Mouse (Mus musculus) spleen, adult 2 months (tissue): ENCODE measurements around the gene Cetn3.

ENCODE experiments used
- CTCF ChIP-seq: fragments of 200-500 bp; IDR thresholded peaks from 2 replicates; pipeline ENCODE4 v1.5.1; 2011; ENCODE audit warnings: mild to moderate bottlenecking, inconsistent platforms; ENCODE audit not compliant: insufficient read depth, insufficient read length, insufficient replicate concordance; ENCODE audit errors: extremely low read depth
- POLR2A ChIP-seq: fragments of 200-500 bp; IDR thresholded peaks from 2 replicates; pipeline ENCODE4 v1.6.1; 2011; ENCODE audit warnings: low read depth, low read length, inconsistent platforms

- TF ChIP-seq POLR2A (no peak), CTCF (no peak)
These were observed 9.0 kb downstream of the Cetn3 start for GRCm38 (mm10) chr13:81791861-81792260.
